Mouse (Mus musculus): ENCODE measurements at regions not wholly inside any gene's neighbourhood (a gene's known extent, or its start where the extent isn't known, plus 50 kb on each side); places are given as distances from the start of the nearest gene placed in this dataset.

DNA sequence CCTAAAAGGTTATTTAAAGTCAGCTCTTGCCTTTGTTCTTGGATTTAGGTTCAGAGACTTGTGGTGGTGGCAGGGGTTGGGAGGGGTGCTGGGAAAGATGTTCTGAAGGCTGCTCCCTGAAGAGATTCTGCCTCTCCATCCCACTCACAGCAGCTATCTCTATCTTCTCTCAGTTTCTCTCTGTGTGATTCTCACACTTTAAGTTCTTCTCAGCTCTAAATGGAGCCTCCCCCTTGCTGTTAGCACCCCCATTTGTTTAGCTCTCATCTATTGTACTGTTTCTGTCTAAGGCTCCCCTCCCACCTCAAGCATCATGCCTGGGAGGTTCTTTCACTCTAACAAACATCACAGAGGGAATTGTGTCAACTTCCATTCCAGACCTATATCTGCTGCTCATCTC lies 75.7 kb downstream of the Gm11733 start:
- TF ChIP-seq POLR2A (IDR thresholded peaks at IDR 0.05; ENCODE audit: insufficient read depth, low read depth, low read length): no peak
- no peak for TF ChIP-seq CTCF (IDR thresholded peaks at IDR 0.05; ENCODE audit: insufficient read depth, low read depth, low read length)
